Mouse (Mus musculus) retina, embryonic 14.5 days (tissue): ENCODE data around the gene Spem1.
A peak's percentile ranks its signal among the peaks of the same experiment; 100 is the strongest.

Source experiments
- DNase-seq: peaks from one replicate; pipeline ENCODE4 v3.0.0-alpha.2; 2015; ENCODE audit warnings: low spot score

Spem1 gene

DNA sequence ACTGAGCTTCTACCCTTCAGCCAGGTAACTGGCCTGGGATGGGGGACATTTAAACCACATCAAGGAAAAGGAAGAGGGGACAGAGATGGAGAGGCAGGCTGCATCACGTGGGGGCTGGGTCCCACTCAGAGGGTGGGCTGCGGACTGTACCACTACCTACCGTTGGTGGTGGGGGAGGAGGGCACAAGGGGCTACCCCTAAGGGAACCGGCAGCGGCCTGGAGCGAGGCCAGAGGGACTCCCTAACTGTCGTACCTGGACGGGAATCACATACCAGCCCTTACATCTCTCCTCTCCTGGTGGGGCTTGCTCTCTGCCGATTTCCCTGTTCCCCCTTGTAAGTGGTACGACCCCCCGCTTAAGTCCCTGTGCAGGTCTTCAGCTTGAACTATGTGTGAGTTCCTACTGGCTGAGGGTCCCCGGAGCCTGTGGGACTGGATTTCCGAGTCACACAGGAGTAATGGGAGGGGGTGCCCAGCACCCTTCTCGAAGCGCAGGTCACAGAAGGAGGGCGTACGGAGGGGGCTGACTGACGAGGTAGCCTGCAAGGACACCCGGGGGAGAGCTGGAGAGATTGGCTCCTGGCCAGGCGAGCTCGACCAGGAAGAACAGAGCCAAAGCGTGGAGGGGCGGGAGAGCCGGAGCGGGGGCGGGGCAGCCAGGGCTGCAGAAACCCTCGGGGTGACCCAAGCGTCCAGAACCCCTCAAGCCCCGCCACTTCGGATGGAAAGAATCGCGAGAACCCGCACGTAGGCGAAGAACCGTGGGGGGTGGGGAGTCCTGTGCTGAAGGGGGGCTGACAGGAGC is 21.4 kb downstream of the Spem1 start:
- DNase-seq = peak; percentile 84

DNA sequence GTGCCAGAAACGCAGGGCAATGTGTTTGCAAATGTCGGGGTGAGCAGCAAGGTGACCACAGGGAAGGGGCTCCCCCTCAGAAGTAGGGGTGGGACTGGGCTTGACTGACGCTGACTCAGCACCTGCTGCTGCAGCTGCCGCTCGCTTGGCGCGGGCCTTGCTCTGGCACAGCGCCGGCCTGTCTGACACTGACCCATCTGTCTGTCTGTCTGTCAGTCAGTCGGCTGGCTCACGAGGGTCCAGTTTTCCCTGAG is 21.9 kb downstream of the Spem1 start:
- DNase-seq = no peak

DNA sequence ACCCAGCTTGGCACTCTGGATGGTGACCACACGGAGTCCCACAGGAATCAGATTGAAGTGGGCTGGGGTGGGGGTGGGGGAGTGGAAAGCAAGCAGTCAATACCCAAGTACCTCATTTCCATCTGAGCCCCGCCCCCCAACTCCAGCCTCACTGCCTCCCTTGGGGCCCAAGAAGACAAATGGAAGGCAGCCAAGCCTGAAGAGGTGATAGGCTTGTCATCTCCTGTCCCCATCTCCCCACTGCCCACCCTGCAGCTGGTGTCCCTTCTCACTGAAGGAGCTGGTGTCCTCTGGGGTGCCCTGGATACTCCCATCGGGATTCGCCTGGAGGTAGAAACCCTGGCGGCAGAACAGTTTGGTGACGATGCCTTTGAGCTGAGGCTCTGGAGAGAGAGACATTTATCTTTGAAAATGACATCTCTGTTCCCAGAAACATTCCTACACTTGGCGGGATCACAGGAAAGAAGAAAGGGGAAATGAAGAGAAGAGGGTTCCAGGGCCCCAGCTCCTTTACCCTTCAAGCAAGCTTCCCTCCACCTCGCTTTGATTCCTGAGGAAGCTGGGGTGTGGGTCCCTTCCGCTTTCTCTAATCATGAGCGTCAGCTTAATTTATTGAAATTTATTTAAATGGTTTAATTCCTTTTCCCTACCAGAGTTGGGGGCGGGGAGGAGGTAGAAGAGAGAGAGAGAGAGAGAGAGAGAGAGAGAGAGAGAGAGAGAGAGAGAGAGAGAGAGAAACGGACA is 22.4 kb downstream of the Spem1 start:
- peak; percentile 67 for DNase-seq

DNA sequence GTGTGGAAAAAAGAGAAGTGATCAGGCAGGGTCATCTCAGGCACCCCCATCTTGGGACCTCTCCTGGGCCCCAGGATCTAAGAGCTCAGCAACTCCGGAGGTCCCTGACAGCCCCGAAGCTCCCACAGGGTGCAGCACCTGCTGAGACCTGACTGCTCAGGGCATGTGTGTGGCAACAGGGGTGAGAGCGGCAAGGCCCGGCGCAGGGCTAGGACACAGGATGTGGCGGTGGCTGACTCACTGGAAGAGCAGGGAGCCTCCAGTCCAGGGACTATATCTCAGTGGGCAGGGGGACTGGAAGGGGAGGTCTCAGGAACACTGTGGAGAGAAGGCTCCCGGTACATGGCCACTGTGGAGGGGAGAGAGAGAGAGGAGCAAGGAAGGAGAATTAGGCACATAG is 24.1 kb downstream of the Spem1 start:
- no peak for DNase-seq

DNA sequence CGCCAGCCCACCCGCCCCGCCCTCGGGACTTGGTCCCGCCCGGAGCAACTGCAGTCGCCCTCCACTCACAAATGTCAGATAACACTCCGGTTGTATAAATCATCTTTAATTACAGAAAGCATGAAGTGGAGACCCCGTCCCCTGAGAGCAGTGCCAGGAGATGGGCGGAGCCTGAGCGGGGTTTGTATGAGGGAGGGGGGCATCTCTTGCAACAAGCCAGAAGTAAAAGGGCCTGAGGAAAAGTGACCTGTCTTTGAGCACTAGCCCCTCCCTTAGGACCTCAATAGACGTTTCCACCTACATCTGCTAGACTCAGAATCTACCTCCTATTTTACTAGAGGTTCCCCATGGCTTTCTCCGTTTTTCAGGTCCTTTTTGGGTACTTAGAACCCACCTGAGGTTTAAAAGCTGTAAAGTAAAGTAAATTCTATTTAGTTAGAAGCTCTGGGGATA is 26.0 kb downstream of the Spem1 start:
- peak; percentile 24 for DNase-seq

DNA sequence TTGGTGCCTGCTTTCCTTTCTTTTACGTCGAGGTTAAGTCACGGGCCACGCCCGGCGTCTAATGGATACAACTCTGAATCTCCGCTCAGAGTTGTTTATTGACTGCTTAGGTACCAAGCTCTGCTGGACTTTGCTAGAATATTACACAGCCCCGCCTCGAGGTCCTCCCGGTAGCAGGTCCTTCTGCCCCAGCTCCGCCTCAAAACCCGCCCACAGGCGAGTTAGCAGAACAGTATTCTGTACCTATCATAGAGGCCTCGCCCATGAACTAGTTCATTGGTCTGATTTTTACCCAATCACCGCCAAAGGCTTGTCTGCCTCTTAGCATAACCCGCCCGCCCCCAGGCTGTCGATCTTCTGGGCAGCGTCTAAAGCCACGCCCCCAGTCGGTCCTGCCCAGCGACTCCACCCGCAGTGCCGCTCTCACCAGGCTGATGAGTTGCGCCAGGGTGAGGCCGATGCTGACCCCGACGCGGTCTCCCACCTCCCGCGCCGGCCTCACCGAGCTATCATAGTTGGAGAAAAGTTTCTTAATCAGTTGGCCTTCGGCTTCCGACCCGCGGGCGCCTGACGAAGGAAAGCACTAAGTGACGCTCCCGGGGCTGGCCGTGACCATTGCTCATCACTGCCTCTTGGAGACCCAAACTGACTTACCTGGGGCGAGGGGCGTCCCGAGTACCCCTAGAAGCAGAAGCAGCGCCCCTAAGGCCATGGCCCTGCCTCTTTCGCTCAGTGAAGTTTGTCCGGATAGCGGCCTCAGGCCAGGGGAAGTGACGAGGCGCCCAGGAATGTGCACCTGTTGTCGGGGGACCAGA is 26.6 kb downstream of the Spem1 start, which contains the start of gene Chrnb1:
Gene Chrnb1 (minus strand): TSS at position 776 of the 815 bp plus-strand sequence.
- peak; percentile 99 for DNase-seq

DNA sequence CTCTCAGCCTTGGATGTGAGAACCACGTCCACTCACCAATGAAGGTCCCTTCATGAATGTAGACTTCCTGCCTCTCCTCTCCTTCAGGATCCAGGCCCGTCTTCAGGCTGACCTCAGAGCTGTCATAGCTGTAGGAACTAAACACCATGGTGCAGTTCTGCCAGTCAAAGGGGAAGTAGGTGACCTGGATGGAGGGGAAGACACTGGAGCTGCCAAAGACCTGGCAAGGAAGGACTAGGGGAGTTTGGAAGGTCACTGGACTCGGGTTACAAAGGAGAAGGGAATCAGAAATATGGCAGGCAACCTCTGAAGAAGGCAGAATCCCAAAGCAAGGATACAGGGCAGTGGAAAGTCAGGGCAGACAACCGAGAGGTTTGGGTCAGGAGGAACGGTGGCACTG is 28.6 kb downstream of the Spem1 start:
- no peak for DNase-seq

DNA sequence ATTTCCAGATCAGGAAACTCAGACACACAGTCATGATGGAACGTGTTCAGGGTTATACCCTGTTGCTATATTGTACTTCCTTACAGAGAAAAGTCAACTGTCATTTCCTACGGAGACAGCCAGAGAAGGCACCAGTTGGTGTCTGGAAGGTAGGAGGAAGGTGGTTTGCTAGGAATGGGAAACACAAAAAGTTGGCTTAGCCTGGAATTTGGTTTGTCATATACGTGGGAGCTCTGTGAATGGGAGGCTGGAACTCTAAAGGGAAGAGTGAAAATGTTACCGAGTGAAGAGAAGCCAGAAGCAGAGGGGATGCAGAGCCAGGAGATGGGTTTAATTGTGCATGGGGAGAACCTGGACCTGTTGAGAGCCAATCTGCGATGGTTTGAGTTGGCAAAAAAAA is 30.6 kb downstream of the Spem1 start:
- DNase-seq = no peak

DNA sequence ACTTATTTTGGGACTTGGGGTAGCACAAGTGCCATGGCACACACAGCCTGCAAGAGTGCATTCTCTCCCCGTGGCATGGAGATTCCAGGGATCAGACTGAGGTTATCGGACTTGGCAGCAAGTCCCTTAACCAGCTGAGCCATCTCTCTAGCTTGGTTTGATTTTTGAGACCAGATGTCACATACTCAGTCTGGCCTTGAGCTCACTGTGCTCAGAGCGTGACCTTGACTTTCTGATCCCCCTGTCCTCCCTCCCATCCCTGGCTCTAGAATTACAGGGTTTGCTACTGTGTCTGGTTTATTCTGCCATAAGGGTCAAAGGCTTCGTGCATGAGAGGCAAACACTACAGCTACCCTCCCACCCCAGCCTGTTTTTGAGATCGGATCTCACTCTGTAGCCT is 32.5 kb downstream of the Spem1 start:
- no peak for DNase-seq

DNA sequence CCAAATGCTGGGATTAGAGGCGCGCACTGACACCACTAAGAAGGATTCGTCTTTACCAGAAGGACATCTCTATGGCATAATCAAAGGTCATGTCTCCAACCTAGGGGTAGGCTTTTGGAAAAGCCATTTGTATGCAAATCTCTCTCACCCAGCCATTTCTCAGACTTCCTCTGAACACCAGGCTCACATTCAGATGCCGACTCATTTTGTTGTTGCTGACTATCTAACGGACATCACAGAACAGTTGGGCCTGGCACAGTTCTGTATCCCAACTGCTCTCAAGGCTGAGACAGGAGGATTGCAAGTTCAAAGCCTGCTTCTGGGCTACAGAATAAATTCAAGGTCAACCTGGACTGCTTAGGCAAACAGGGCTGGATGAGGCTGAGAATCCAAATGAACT is 34.7 kb downstream of the Spem1 start:
- no peak for DNase-seq

DNA sequence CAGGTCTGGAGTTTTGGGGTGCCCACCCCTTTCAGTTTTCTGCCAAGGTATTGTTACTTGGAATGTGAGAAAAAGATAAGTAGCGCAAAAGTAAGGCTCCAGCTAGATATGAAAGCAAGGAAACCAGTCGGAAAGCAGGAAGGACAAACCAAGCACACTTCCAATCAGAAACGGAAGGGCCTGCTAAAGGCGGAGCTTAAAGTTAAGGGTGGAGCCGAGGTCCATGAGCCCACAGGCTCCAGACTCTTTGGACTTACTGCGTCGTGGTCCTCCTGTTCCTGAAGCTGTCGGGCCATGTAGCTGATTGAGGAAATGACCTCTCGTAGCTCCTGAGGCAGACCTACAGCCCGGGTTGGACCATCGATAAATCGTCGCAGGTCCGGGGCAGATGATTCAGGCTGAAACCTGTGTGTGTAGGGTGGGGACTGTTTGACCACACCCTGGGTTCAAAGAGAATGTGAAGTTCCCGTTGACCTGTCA is 37.1 kb downstream of the Spem1 start:
- DNase-seq = no peak

DNA sequence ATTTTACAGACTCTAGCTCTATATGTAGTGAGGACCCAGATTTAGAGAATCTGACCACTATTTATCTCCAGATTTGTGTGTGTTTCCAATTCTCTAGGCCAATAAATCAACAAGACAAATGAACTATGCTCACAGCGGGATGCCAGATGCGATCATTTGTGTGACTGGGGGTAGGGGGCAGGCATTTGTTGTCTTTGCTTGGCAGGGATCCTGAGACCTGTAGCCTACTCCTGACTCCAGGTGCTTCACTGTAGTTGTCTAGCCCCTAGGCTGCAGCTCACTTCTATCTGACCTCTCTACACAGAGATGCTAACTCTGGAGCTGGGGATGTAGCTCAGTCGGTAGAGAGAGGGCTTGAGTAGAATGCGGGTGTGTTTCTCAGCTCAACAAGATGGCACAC is 40.2 kb downstream of the Spem1 start:
- DNase-seq = no peak

DNA sequence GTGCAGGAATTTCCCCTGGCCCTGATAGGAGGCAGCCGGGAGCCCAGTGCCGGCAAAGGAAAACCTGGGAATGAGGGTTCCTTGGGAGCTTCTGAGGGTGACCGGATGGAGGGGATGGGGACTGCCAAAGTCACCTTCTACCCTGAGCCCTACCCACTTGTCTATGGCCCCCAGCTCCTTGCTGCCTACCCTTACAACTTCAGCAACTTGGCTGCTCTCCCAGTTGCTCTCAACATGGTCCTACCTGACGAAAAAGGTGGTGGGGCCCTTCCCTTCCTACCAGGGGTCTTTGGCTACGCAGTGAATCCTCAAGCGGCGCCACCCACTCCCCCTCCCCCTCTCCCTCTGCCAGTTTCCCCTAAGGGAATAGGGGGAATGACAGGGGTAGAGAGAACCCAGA is 43.0 kb downstream of the Spem1 start:
- DNase-seq = no peak

DNA sequence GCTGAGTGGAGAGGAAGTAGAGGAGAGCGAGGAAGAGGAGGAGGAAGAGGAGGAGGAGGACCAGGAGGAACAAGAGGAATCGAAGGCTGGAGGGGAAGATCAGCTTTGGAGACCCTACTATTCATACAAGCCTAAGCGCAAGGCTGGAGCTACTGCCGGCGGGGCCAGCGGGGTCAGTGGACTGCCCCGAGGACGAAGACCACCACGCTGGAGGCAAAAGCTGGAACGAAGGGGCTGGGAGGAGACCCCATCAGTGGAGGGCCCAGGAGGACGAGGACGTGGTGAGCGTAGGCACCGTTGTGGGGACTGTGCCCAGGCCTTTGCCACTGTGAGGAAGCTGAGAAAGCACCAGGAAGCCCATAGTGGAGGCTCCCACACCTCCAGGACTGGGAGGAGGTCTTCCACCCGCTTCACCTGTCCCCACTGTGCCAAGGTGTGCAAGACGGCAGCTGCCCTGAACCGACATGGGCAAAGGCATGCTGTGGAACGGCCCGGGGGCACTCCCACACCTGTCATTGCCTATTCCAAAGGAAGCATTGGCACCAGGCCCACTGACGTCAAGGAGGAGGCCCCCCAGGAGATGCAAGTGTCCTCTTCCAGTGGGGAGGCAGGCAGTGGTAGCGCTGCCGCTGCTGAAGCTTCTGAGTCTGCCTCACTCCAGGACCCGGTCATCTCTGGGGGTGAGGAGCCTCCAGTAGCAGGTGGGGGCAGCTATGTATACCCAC is 43.6 kb downstream of the Spem1 start:
- no peak for DNase-seq

DNA sequence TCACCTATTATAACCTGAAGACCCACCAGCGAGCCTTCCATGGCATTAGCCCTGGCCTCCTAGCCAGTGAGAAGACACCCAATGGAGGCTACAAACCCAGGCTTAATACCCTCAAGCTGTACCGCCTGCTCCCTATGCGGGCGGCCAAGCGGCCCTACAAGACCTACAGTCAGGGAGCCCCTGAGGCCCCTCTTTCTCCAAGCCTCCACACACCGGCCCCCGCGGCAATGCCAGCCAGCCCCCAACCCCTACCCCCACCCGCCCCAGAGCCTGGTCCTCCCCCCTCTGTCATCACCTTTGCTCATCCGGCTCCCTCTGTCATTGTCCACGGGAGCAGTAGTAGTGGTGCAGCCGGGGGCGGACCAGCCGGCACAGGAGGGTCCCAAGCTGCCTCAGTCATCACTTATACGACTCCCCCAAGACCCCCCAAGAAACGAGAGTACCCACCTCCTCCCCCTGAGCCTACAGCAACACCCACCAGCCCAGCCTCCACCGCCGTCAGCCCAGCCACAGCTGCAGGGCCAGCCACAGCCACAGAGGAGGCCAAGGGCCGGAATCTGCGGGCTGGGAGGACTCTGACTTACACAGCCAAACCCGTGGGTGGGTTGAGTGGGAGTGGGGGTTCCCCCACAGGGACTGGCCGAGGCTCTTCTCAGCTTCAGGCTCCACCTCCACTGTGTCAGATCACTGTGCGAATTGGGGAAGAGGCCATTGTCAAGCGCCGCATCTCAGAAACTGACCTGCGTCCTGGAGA is 44.3 kb downstream of the Spem1 start:
- DNase-seq = no peak

DNA sequence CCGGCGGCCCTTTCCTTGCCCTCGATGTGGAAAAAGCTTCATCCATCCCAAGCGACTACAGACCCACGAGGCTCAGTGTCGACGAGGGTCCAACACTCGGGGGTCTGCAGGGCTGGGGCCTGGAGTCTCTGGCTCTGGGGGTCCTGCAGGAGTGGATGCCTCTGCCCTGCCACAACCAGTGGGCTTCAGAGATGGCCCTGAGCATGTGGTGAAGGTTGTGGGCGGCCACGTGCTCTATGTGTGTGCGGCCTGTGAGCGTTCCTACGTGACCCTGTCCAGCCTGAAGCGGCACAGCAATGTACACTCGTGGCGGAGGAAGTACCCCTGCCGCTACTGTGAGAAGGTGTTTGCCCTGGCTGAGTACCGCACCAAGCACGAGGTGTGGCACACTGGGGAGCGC is 45.5 kb downstream of the Spem1 start:
- no peak for DNase-seq

DNA sequence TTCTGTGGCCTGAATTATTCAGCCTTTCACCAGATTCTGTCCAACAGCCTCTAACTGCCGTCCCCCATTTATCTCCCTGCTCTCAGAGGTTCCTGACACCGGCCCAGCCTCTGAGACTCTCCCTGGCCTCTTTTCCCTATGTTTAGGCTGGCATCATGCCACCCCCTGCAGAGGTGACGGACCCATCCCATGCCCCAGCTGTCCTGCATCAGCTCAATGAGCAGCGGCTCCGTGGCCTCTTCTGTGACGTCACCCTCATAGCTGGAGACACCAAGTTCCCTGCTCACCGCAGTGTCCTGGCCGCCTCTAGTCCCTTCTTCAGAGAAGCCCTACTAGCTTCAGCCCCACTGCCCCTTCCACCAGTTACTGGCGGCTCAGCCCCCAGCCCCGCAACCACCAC is 46.3 kb downstream of the Spem1 start:
- no peak for DNase-seq

DNA sequence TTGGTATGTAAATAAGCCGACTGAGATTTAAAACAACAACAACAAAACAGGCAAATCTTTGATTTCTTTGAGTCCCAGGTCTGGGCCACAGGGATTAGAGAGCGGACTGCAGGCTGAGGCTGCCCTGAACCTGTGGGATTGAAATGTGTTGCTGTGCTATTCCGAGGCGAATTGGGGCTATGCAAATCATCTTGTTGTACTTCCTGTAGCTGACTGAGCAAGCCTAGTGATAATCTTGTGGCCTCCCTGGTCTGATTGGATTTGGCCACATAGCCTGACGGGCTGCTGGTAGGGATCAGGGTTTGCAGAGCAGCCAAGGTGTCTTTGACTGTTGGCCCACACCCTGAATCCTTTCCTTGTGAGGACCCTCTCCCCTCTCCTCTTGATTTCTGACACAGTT is 47.0 kb downstream of the Spem1 start:
- DNase-seq = no peak
